Mouse (Mus musculus) ES-E14 (cell line): ENCODE measurements around the gene Fam19a5. TPM values are rescaled to one million over a fixed set of nuclear protein-coding genes. Genes with fewer than 3 reads are reported as not detected.

Experiments used
- DNase-seq: peaks from one replicate; pipeline ENCODE4 v3.0.0-alpha.2; 2013; ENCODE audit warnings: low read depth, low spot score
- H3K27ac ChIP-seq: 2 replicates; pipeline ENCODE4 v1.5.1; 2012; ENCODE audit warnings: low read depth, mild to moderate bottlenecking, low read length, moderate library complexity, mixed read lengths; ENCODE audit not compliant: poor library complexity, insufficient read depth, severe bottlenecking
- H3K36me3 ChIP-seq: 2 replicates; pipeline ENCODE4 v1.6.1; 2012; ENCODE audit warnings: mild to moderate bottlenecking, low read length, moderate library complexity, mixed read lengths; ENCODE audit not compliant: control insufficient read depth, poor library complexity, insufficient read depth, severe bottlenecking
- H3K4me1 ChIP-seq, 2 experiments: fragments of 150-350 bp in 1 of 2; sonication (generic) in 1 of 2; 2 replicates each; pipeline ENCODE4 v1.6.1; 2012; ENCODE audit warnings: low read length in 2 of 2, mild to moderate bottlenecking in 1 of 2, mixed read lengths in 1 of 2; ENCODE audit not compliant: control insufficient read depth in 2 of 2, insufficient read depth in 2 of 2, poor library complexity in 1 of 2
- H3K4me3 ChIP-seq, 2 experiments: fragments of 150-350 bp in 1 of 2; sonication (generic) in 1 of 2; 2 replicates each; pipeline ENCODE4 v1.5.1; 2012; ENCODE audit warnings: low read length in 2 of 2, low read depth in 1 of 2, mild to moderate bottlenecking in 1 of 2, mixed read lengths in 1 of 2; ENCODE audit not compliant: insufficient read depth in 1 of 2, poor library complexity in 1 of 2, severe bottlenecking in 1 of 2
- H3K9ac ChIP-seq: 2 replicates; pipeline ENCODE4 v1.6.1; 2012; ENCODE audit warnings: low read depth, mild to moderate bottlenecking, low read length, mixed read lengths; ENCODE audit not compliant: poor library complexity, insufficient read depth, severe bottlenecking
- H3K9me3 ChIP-seq: fragments of 150-350 bp; sonication (generic); 2 replicates; pipeline ENCODE4 v1.6.1; 2012; ENCODE audit warnings: low read depth, mild to moderate bottlenecking, low read length; ENCODE audit not compliant: control insufficient read depth, insufficient read depth
- CHD2 ChIP-seq: IDR thresholded peaks from 2 replicates; pipeline ENCODE4 v1.6.1; 2014; ENCODE audit warnings: mild to moderate bottlenecking, low read depth, low read length, inconsistent platforms
- HCFC1 ChIP-seq: IDR thresholded peaks from 2 replicates; pipeline ENCODE4 v1.6.1; 2012; ENCODE audit warnings: low read length, inconsistent platforms, borderline replicate concordance; ENCODE audit not compliant: insufficient read depth
- MAFK ChIP-seq: IDR thresholded peaks from 2 replicates; pipeline ENCODE4 v1.6.1; 2014; ENCODE audit warnings: mild to moderate bottlenecking, low read depth, low read length, inconsistent platforms; ENCODE audit not compliant: insufficient read depth
- ZC3H11A ChIP-seq: IDR thresholded peaks from 2 replicates; pipeline ENCODE4 v1.6.1; 2012; ENCODE audit warnings: low read depth, mild to moderate bottlenecking, inconsistent platforms, low read length, borderline replicate concordance
- ZNF384 ChIP-seq: IDR thresholded peaks from 2 replicates; pipeline ENCODE4 v1.6.1; 2012; ENCODE audit warnings: low read depth, low read length, inconsistent platforms
- in situ Hi-C, 2 experiments: fragments of 600-800 bp; cut with MboI; formaldehyde crosslinking; loops; one replicate each; pipeline ENCODE4 v1.15.1; 2025; ENCODE audit warnings: low sequenced_read_pairs in 2 of 2, inconsistent platforms in 1 of 2; ENCODE audit not compliant: unreplicated experiment in 2 of 2
- total RNA-seq: library from RNA; depleted of rRNA; stranded (reverse); fragments of 300-350 nt; gene quantifications from 2 replicates; pipeline ENCODE4 v1.2.3, GENCODE M21; 2012

Fam19a5 gene
- total RNA-seq, 1 experiment: 4.6 TPM

- TF ChIP-seq MAFK (no peak), ZNF384 (no peak), ZC3H11A (no peak), CHD2 (no peak), HCFC1 (no peak)
- DNase-seq: no peak
- H3K4me1 ChIP-seq: no peaks in the 10 kb centered on the region
- in situ Hi-C loops: no loop called here
- no peak overlapping the region for H3K4me3 ChIP-seq
- H3K36me3 ChIP-seq: no peaks in the 10 kb centered on the region
- no peaks in the 10 kb centered on the region for H3K9me3 ChIP-seq
- no peak overlapping the region for H3K27ac ChIP-seq
- no peak overlapping the region for H3K9ac ChIP-seq
These were observed 127.8 kb downstream of the Fam19a5 start for GRCm38 (mm10) chr15:87671929-87672328.

GRCm38 (mm10) chr15:87678711-87679110, 134.6 kb downstream of the Fam19a5 start:
- no peak for DNase-seq
- no peak overlapping the region for H3K9ac ChIP-seq
- no peaks in the 10 kb centered on the region; the same call in 1 of the 2 replicates for H3K36me3 ChIP-seq
- no peak overlapping the region for H3K27ac ChIP-seq
- TF ChIP-seq CHD2 (no peak), HCFC1 (no peak), ZNF384 (no peak), ZC3H11A (no peak), MAFK (no peak)
- no peak overlapping the region for H3K4me3 ChIP-seq
- H3K9me3 ChIP-seq: no peaks in the 10 kb centered on the region
- no peaks in the 10 kb centered on the region for H3K4me1 ChIP-seq
- in situ Hi-C loops: no loop called here

GRCm38 (mm10) chr15:87682410-87682809, 138.3 kb downstream of the Fam19a5 start:
- in situ Hi-C loops: no loop called here
- no peaks in the 10 kb centered on the region; the same call in 1 of the 2 replicates for H3K36me3 ChIP-seq
- H3K27ac ChIP-seq: no peak overlapping the region
- DNase-seq: no peak
- no peak overlapping the region for H3K9ac ChIP-seq
- no peak overlapping the region for H3K4me3 ChIP-seq
- no peaks in the 10 kb centered on the region for H3K4me1 ChIP-seq
- H3K9me3 ChIP-seq: no peaks in the 10 kb centered on the region
- TF ChIP-seq ZC3H11A (no peak), ZNF384 (no peak), HCFC1 (no peak), MAFK (no peak), CHD2 (no peak)

GRCm38 (mm10) chr15:87686415-87687040, 142.4 kb downstream of the Fam19a5 start:
- Histone ChIP-seq H3K27ac (no peak overlapping the region), H3K36me3 (no peaks in the 10 kb centered on the region), H3K9me3 (no peaks in the 10 kb centered on the region), H3K4me1 (no peaks in the 10 kb centered on the region), H3K9ac (no peak overlapping the region), H3K4me3 (no peak overlapping the region)
- TF ChIP-seq ZC3H11A (no peak), MAFK (no peak), ZNF384 (no peak), CHD2 (no peak), HCFC1 (no peak)
- DNase-seq: no peak
- in situ Hi-C loops: no loop called here

DNA sequence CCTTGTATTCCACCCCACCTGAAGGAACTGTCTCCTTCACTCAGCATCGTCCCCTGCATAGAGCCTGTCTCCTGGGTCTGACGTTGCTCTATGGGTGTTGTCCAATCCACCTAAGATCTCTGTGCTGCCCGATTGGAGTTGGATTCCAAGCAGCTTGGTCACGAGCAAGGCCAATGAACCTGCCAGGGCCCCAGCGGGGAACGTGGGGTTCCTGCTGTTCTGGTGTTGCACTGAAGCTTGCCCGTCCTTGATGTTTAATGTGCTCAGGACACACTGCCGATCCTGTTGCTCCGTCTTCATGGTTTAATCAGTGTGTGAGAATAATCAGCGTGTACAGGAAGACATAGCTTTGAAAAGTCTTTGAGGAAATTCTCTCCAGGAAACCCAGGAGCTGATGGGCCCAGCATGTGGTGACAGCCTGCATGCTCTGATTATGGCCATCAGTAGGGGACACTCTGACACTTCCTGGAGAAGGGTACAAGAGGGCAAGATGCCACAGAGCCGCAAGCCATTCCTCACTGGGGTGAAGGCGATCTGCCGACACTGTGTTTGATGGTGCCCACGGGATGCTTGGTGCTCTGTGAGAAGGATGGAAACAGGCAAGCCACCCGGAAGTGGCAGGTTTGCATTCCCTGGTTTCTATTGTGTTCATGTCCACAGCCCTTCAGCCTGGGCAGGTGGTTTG, 147.3 kb downstream of the Fam19a5 start:
- TF ChIP-seq HCFC1 (no peak), ZNF384 (no peak), CHD2 (no peak), MAFK (no peak), ZC3H11A (no peak)
- in situ Hi-C loops: no loop called here
- Histone ChIP-seq H3K36me3 (no peaks in the 10 kb centered on the region), H3K9me3 (no peaks in the 10 kb centered on the region), H3K4me3 (no peak overlapping the region), H3K9ac (no peak overlapping the region), H3K4me1 (no peaks in the 10 kb centered on the region), H3K27ac (no peak overlapping the region)
- DNase-seq: no peak
